ENCODE assay signal across 7 mouse cellular contexts in genomic region chr8:85840657-85841488, GRCm38 (mm10). TPM values are rescaled to one million over a fixed set of nuclear protein-coding genes. Genes with fewer than 3 reads are reported as not detected.
DNase-seq lines count a peak whose midpoint lies in the region; ATAC-seq and TF ChIP-seq lines count a peak whose summit lies in the region.

TSS of gene Itfg1 (minus strand) at chr8:85840921.
TSS of gene Phkb (plus strand) at chr8:85840959.

- WGBS in intestine, postnatal 0 days, result under 1% methylated on average over 45 of the region's 54 CpGs
- WGBS in midbrain, embryonic 12.5 days, result under 1% methylated on average over 53 of the region's 54 CpGs
- under 1% methylated on average over 54 of the region's 54 CpGs for WGBS in small intestine, adult 2 months

- H3K27me3 ChIP-seq in intestine, postnatal 0 days (replicated peaks; ENCODE audit: control insufficient read depth, insufficient read depth, low read length), result no peaks in the 10 kb centered on the region
- no peaks in the 10 kb centered on the region for H3K27me3 ChIP-seq in midbrain, embryonic 12.5 days
- H3K27me3 ChIP-seq in small intestine, adult 2 months (ENCODE audit: control insufficient read depth, insufficient read depth, low read length), result no peaks in the 10 kb centered on the region

- intact Hi-C loops in left cerebral cortex, postnatal 4 days (cut with DNase I), result no loop called here

- peaks cover 9% of the 10 kb centered on the region for H3K4me1 ChIP-seq in intestine, postnatal 0 days (replicated peaks; ENCODE audit: control insufficient read depth, insufficient read depth, low read length)
- H3K4me1 ChIP-seq in midbrain, embryonic 12.5 days, result peaks cover 16% of the 10 kb centered on the region
- H3K4me1 ChIP-seq in small intestine, adult 2 months (ENCODE audit: control insufficient read depth, insufficient read depth, insufficient read length, low read length), result peaks cover 4% of the 10 kb centered on the region; the same call in 1 of the 2 replicates

- H3K9me3 ChIP-seq in intestine, postnatal 0 days (ENCODE audit: control insufficient read depth), result no peaks in the 10 kb centered on the region
- no peaks in the 10 kb centered on the region for H3K9me3 ChIP-seq in midbrain, embryonic 12.5 days

- 0 out of 2 replicates have a peak, but pooled peaks cover under 1% of the 10 kb centered on the region for H3K36me3 ChIP-seq in intestine, postnatal 0 days (ENCODE audit: control insufficient read depth, insufficient read depth)
- peaks cover 9% of the 10 kb centered on the region for H3K36me3 ChIP-seq in midbrain, embryonic 12.5 days
- peaks cover 3% of the 10 kb centered on the region; the same call in 1 of the 2 replicates for H3K36me3 ChIP-seq in small intestine, adult 2 months (ENCODE audit: control insufficient read depth, insufficient read depth, low read length)

- peak; percentile 90 for TF ChIP-seq POLR2A in small intestine, adult 2 months (IDR thresholded peaks at IDR 0.05; ENCODE audit: low read depth, low read length)

- TF ChIP-seq CTCF in intestine, postnatal 0 days (IDR thresholded peaks at IDR 0.05; ENCODE audit: low read depth), result peak; percentile 12; the same call in 1 of the 2 replicates
- no peak for TF ChIP-seq CTCF in small intestine, adult 2 months (IDR thresholded peaks at IDR 0.05; ENCODE audit: extremely low read depth, insufficient read length, insufficient replicate concordance, low read depth, low read length)

- peak within 1 kb of the TSS; percentile 72 for H3K4me2 ChIP-seq in intestine, postnatal 0 days (replicated peaks; ENCODE audit: low read depth)
- H3K4me2 ChIP-seq in midbrain, embryonic 12.5 days (replicated peaks), result peak within 1 kb of the TSS; percentile 87

- DNase-seq in adrenal gland, adult 8-10 months, result peak; percentile 81
- peak; percentile 94 for DNase-seq in embryo, embryonic 9.5 days (ENCODE audit: extremely low spot score)
- DNase-seq in gonadal fat pad, adult 2 months (ENCODE audit: low read depth), result no peak
- peak; percentile 95 for DNase-seq in left cerebral cortex, postnatal 4 days

- peak within 1 kb of the TSS; percentile 87 for H3K9ac ChIP-seq in intestine, postnatal 0 days (ENCODE audit: low read depth, low read length)
- H3K9ac ChIP-seq in midbrain, embryonic 12.5 days (replicated peaks), result peak within 1 kb of the TSS; percentile 92

- peak within 1 kb of the TSS; percentile 98 for H3K27ac ChIP-seq in intestine, postnatal 0 days (ENCODE audit: low read depth, low read length)
- peak within 1 kb of the TSS; percentile 96 for H3K27ac ChIP-seq in midbrain, embryonic 12.5 days (replicated peaks)
- H3K27ac ChIP-seq in small intestine, adult 2 months (ENCODE audit: insufficient read depth, low read depth, low read length), result peak within 1 kb of the TSS; percentile 95

- peak; percentile 92 for ATAC-seq in intestine, postnatal 0 days
- peak; percentile 99 for ATAC-seq in midbrain, embryonic 12.5 days (ENCODE audit: low FRiP score, low read depth)

- H3K4me3 ChIP-seq in intestine, postnatal 0 days (ENCODE audit: low read depth, low read length), result peak within 1 kb of the TSS; percentile 72
- H3K4me3 ChIP-seq in midbrain, embryonic 12.5 days, result peak within 1 kb of the TSS; percentile 93
- peak within 1 kb of the TSS; percentile 77 for H3K4me3 ChIP-seq in small intestine, adult 2 months (ENCODE audit: low read depth, low read length)

RNA-seq across cellular contexts. Expression of gene Itfg1, which starts in this region (rescaled TPM):
- total RNA-seq in adrenal gland, adult 8-10 months (2022), result 10 to 100 TPM; 71.7 to 93.5 (median 84.2) TPM
- polyA plus RNA-seq in gonadal fat pad, adult 2 months (2012; rRNA removed), result 23.8 and 24.5 TPM in 2 replicates
- polyA plus RNA-seq in intestine, postnatal 0 days (2015; fragmentation: Nextera tagmentation; extraction: Ambion mirVana), result 54.8 and 56.4 TPM in 2 replicates
- total RNA-seq in left cerebral cortex, postnatal 4 days (2021), result 100 to 1,000 TPM; 168 to 178 TPM
- 116 and 118 TPM in 2 replicates for polyA plus RNA-seq in midbrain, embryonic 12.5 days (2016; fragmentation: Nextera tagmentation; extraction: Ambion mirVana)
- polyA plus RNA-seq in small intestine, adult 2 months (2012; rRNA removed), result 9.3 and 14.4 TPM in 2 replicates

RNA-seq across cellular contexts. Expression of gene Phkb, which starts in this region (rescaled TPM):
- total RNA-seq in adrenal gland, adult 8-10 months (2022), result 10 to 100 TPM; 68.1 to 84.3 (median 73.9) TPM
- 12.7 and 17.5 TPM in 2 replicates for polyA plus RNA-seq in gonadal fat pad, adult 2 months (2012; rRNA removed)
- 15.1 and 16.8 TPM in 2 replicates for polyA plus RNA-seq in intestine, postnatal 0 days (2015; fragmentation: Nextera tagmentation; extraction: Ambion mirVana)
- 10 to 100 TPM; 22.3 TPM for total RNA-seq in left cerebral cortex, postnatal 4 days (2021)
- polyA plus RNA-seq in midbrain, embryonic 12.5 days (2016; fragmentation: Nextera tagmentation; extraction: Ambion mirVana), result 43.8 and 48.2 TPM in 2 replicates
- polyA plus RNA-seq in small intestine, adult 2 months (2012; rRNA removed), result 0.96 and 2.8 TPM in 2 replicates
